Mouse (Mus musculus) E14TG2a.4 (cell line): ENCODE results near the gene Tmod1.

Source experiments
- H3K27me3 ChIP-seq: 2 replicates; pipeline ENCODE4 v1.6.1; 2014; ENCODE audit warnings: low read length, control low read depth; ENCODE audit not compliant: insufficient read depth
- H3K36me3 ChIP-seq: 2 replicates; pipeline ENCODE4 v1.6.1; 2014; ENCODE audit warnings: low read length, control low read depth; ENCODE audit not compliant: insufficient read depth
- H3K4me1 ChIP-seq: replicated peaks from 2 replicates; pipeline ENCODE4 v1.6.1; 2014; ENCODE audit warnings: low read depth, low read length, control low read depth
- H3K4me3 ChIP-seq: replicated peaks from 2 replicates; pipeline ENCODE4 v1.5.1; 2014; ENCODE audit warnings: mild to moderate bottlenecking, low read length
- H3K9me3 ChIP-seq: 2 replicates; pipeline ENCODE4 v1.6.1; 2014; ENCODE audit warnings: low read length, control low read depth
- CTCF ChIP-seq: conservative IDR thresholded peaks from 2 replicates; pipeline ENCODE4 v1.5.1; 2014; ENCODE audit warnings: low read length
- NANOG ChIP-seq: IDR thresholded peaks from 2 replicates; pipeline ENCODE4 v1.6.1; 2014; ENCODE audit warnings: borderline replicate concordance, low read length, mixed read lengths
- POU5F1 ChIP-seq: IDR thresholded peaks from 2 replicates; pipeline ENCODE4 v1.6.1; 2014; ENCODE audit warnings: low read length, borderline replicate concordance

The Tmod1 gene

DNA sequence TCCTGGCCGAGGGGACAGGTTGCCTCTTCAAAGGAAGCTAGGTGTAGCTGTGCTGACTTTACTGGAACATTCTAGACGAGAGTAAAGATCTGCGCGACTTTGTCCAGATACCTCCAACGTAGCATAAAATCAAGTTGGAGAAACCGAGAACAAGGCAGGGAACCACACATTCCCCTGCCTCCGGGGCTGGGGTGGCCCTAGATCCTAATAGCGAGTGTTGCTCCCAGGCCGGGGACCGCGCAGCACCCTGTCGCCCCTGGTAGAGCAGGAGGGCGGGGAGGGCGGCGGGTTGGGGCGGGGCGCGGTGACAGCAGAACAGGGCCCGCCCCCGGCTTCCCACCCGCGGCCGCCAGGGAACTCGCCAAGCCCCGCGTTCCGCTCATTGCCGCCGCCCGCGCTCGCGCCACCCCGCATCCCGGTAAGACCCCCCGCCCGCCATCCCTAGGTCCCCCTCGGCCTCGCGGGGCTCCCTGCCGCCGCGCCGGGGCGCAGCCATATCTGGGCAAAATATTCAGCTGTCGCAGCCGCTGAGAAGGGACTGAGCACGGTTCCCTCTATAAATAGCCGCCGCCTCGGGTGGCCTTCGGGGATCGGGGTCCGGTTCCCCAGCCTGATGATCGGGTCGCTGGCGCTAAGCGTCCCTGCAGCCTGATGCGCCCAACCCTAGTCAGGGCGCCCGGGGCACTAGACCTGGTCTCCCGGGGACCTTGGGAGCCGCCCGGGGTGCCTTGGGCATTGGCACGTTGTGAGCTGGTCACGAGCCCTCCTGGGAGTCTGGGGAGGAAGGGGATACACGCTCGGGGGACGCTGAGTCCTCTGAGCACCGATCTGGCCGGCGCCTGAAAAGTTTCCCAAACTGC lies at the start of gene Tmod1:
TSS of gene Tmod1 (plus strand) at position 44 of the 860 bp plus-strand sequence.
- TF ChIP-seq NANOG (no peak), CTCF (no peak), POU5F1 (no peak)
- Histone ChIP-seq H3K9me3 (no peaks in the 10 kb centered on the region), H3K4me3 (peak within 1 kb of the TSS; percentile 80), H3K4me1 (peaks cover 12% of the 10 kb centered on the region), H3K36me3 (no peaks in the 10 kb centered on the region), H3K27me3 (peaks cover 79% of the 10 kb centered on the region)

DNA sequence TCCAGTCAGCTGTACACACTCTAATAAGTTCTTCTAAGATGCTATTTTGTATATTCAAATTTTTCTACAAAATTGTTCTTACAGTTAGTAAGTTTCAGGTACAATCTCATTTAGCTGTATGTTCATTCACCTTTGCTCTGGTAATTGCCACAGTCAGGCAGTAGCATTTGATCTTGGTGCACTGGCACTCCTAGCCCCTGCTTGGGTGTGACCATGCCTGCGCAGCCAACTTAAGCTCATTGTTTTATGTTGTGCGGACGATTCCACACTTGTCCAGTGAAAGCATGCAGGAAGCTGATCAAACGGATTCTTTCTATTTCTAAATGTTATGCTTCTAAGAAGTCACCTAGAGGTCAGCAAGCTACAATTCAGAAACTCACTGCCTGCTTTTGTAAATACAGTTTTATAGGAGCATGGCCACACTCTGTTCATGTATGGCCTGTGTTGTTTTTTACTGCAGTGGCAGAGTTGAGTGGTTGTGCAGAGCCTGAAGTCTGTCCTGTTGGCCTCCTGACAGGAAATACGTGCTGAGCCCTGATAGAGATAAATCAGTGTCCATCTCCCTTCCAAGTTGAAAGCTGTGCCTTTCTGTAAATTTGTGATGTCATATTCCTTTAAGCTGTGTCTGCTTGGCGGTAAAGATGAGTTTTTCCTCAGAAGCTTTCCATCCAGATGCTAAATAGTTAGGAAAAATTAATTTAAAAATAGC lies 48.2 kb upstream of the Tmod1 start:
- H3K9me3 ChIP-seq = no peaks in the 10 kb centered on the region
- no peak for TF ChIP-seq CTCF
- TF ChIP-seq POU5F1 = no peak
- TF ChIP-seq NANOG = no peak

DNA sequence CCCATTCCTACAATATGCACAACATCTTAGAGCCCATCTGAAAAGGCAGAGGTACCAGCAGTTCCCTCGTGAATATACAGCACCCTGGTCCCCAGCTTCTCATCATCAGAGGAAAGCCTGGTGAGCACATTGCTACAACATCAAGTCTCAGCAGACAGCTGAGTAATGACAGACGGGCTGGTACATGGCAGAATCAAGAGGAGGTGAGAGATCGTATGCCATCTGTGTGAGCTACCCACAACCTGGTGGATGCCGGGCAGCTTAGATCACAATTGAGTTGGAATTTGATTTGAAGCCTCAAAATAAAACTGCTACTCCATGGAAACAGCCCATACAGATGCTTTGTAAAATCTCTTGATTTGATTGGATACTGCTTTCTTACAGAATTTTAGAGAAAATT lies 40.2 kb upstream of the Tmod1 start:
- Histone ChIP-seq H3K4me1 (no peaks in the 10 kb centered on the region), H3K36me3 (no peaks in the 10 kb centered on the region), H3K4me3 (no peak overlapping the region), H3K9me3 (no peaks in the 10 kb centered on the region), H3K27me3 (no peaks in the 10 kb centered on the region)
- TF ChIP-seq CTCF (no peak), NANOG (no peak), POU5F1 (no peak)

More for the DNA sequence above, 48.2 kb upstream of the Tmod1 start:
- no peaks in the 10 kb centered on the region for H3K4me1 ChIP-seq
- H3K36me3 ChIP-seq = no peaks in the 10 kb centered on the region
- H3K27me3 ChIP-seq = no peaks in the 10 kb centered on the region
- H3K4me3 ChIP-seq = no peak overlapping the region

DNA sequence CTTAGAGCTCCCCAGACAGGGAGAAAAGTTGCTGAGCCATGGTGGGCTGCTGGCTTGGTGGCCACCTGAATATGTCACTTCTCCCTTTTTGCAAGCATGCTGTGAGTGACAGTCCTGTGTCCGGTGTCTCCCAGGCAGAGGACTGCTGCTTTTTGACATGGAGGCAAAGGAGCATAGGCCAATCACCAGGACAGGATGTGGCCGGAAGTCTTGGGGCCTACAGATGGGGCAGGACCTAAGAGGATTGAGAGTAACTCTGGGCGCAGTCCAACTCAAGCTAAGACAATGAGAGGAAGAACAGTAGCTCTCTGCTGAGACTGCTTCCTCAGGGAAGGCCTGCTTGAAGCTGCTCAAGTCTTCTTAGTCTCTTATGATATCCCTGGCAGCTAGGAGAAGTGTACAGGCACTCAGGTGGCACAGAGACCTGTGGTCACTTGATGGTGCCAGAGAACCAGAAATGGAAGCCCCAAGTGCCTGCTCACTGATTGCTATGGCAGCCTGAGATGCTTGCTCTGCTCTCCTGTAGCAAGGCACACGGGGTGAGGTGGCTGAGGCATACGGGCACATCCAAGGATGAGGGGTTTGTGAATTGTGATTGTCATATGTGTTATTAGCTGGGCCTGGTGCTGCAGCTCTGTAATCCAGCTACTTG lies 30.5 kb upstream of the Tmod1 start:
- Histone ChIP-seq H3K4me3 (no peak overlapping the region), H3K4me1 (no peaks in the 10 kb centered on the region), H3K9me3 (no peaks in the 10 kb centered on the region), H3K27me3 (no peaks in the 10 kb centered on the region; the same call in 1 of the 2 replicates), H3K36me3 (no peaks in the 10 kb centered on the region)
- no peak for TF ChIP-seq POU5F1
- no peak for TF ChIP-seq CTCF
- TF ChIP-seq NANOG = no peak

DNA sequence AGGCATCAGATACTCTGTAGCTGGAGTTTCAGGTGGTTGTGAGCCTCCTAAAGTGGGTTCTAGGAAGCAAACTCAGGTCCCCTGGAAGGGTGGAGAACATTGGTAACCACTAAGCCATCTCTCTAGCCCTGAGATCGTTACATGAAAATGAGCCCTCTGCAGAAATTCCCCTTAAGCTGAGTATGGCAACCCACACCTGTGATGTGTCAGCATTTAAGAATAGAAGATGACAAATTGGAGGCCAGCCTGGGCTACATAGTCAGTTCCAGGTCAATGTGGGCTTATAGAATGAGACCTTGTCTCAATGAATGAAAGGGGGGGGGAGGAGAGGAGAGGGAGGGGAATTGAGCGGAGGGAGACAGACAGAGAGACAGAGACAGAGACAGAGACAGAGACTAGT lies 27.0 kb upstream of the Tmod1 start:
- Histone ChIP-seq H3K36me3 (no peaks in the 10 kb centered on the region), H3K27me3 (no peaks in the 10 kb centered on the region), H3K4me1 (no peaks in the 10 kb centered on the region), H3K4me3 (no peak overlapping the region), H3K9me3 (no peaks in the 10 kb centered on the region)
- TF ChIP-seq NANOG (no peak), POU5F1 (no peak), CTCF (no peak)

DNA sequence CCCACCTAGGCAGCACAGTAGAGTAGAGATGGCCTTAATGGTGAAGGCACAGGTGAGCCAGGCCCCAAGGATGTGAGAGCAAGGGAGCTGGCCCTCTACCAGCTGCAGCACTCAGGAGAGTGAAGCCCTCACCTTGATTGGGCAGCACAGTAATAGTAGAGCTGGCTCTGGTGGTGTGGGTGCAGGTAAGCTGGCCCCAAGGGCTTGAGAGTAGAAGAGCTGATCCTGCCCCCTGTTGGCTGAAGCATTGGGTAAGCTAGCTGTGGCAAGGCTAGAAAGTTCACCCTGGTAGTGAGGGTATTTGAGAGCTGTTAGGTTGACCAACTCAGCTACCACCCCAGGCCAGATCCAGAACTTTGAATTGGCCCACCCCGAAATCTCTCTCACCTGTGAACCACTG lies 23.1 kb upstream of the Tmod1 start:
- Histone ChIP-seq H3K4me1 (no peaks in the 10 kb centered on the region), H3K9me3 (no peaks in the 10 kb centered on the region), H3K36me3 (no peaks in the 10 kb centered on the region), H3K4me3 (no peak overlapping the region), H3K27me3 (no peaks in the 10 kb centered on the region)
- TF ChIP-seq NANOG (no peak), CTCF (no peak), POU5F1 (no peak)

DNA sequence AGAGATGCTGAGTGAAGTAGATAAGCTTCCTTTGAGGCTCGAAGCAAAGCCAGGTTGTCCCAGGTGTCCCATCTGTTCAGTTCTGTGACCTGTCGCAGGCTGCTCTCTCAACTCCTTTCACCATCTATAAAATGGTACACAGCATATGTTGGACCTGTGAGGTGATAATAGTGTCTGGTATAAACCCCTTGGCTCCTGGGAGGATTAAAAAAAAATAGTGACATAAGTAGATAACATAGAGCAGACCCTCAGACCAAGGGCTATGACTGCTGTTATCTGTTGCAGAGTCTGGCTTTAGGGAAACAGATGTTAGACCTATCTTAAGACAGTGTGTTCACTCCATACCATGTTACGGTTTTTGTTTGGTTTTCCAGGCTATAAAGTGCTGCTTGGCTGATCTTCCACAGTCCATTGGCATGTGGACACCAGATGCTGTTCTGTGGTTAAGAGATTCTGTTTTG lies 15.7 kb upstream of the Tmod1 start:
- no peak overlapping the region for H3K4me3 ChIP-seq
- H3K9me3 ChIP-seq = no peaks in the 10 kb centered on the region
- H3K36me3 ChIP-seq = no peaks in the 10 kb centered on the region
- TF ChIP-seq CTCF (no peak), NANOG (no peak), POU5F1 (no peak)
- 0 out of 2 replicates have a peak, but pooled peaks cover 2% of the 10 kb centered on the region for H3K27me3 ChIP-seq
- no peaks in the 10 kb centered on the region for H3K4me1 ChIP-seq

DNA sequence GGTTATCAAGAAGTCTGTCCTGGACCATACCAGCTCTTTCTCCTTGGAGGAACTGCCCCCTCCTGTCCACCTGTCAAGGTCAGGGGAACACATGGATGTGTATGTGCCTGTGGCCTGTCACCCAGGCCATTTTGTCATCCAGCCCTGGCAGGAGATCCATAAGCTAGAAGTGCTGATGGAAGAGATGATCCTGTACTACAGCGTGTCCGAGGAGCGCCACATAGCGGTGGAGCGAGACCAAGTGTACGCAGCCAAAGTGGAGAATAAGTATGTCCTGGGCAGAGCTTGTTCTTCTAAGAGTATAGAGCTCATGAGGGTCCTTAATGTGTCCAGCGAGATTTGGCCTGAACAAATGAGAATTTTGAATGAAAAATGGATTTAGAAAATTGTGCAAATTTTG lies 12.8 kb upstream of the Tmod1 start:
- Histone ChIP-seq H3K36me3 (no peaks in the 10 kb centered on the region), H3K9me3 (no peaks in the 10 kb centered on the region), H3K4me3 (no peak overlapping the region), H3K27me3 (0 out of 2 replicates have a peak, but pooled peaks cover 2% of the 10 kb centered on the region), H3K4me1 (no peaks in the 10 kb centered on the region)
- TF ChIP-seq POU5F1 (no peak), NANOG (no peak), CTCF (peak; percentile 30)
